Mouse (Mus musculus): ENCODE data around the gene Pde6g.

DNA sequence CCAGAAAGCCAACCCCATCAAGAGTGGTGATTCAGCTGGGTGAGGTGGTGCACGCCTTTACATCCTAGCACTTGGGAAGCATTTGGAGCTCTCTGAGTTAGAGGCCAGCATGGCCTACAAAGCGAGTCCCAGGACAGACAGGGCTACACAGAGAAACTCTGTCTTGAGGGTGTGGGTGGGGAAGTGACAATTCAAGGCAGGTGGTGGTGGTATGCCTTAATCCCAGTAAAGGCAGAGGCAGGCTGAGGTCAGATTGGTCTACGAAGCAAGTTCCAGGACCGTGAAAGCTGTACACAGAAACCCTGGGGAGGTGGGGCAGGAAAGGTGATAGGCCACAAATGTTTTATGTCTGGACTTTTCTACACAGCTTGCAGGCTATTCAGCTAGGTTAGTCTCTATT lies 1.7 kb upstream of the Pde6g start:
- TF ChIP-seq CTCF (IDR thresholded peaks at IDR 0.05; ENCODE audit: low read depth, low read length) (no peak), GATA1 (IDR thresholded peaks at IDR 0.05; ENCODE audit: borderline replicate concordance, low read length) (no peak), POLR2AphosphoS5 (IDR thresholded peaks at IDR 0.05; ENCODE audit: insufficient replicate concordance, low read depth, low read length) (no peak), TAL1 (conservative IDR thresholded peaks at IDR 0.05; ENCODE audit: low read depth, low read length) (no peak), GATA2 (IDR thresholded peaks at IDR 0.05; ENCODE audit: borderline replicate concordance, low read depth, low read length) (no peak)
